Mouse (Mus musculus) heart, embryonic 13.5 days (tissue): ENCODE results near the gene Arhgef3. TPM values are rescaled to one million over a fixed set of nuclear protein-coding genes. Genes with fewer than 3 reads are reported as not detected.
A peak's percentile ranks its signal among the peaks of the same experiment; 100 is the strongest.

Source experiments
- ATAC-seq: fragments of 200-750 bp; cut with Nextera tagmentation; 2 replicates; pipeline ENCODE4 v1.8.0; 2017; ENCODE audit warnings: moderate TSS enrichment; ENCODE audit not compliant: insufficient number of reproducible peaks, low FRiP score, low TSS enrichment; ENCODE audit errors: extremely low read depth
- H3K27ac ChIP-seq: fragments of 300-500 bp; sonication (generic); replicated peaks from 2 replicates; pipeline ENCODE4 v1.5.1; 2015; ENCODE audit warnings: moderate library complexity, mild to moderate bottlenecking, inconsistent platforms
- H3K27me3 ChIP-seq: fragments of 300-500 bp; sonication (generic); replicated peaks from 2 replicates; pipeline ENCODE4 v1.6.1; 2015; ENCODE audit warnings: mild to moderate bottlenecking, inconsistent platforms
- H3K36me3 ChIP-seq: fragments of 300-500 bp; sonication (generic); 2 replicates; pipeline ENCODE4 v1.6.1; 2015; ENCODE audit warnings: mild to moderate bottlenecking, inconsistent platforms
- H3K4me1 ChIP-seq: fragments of 300-500 bp; sonication (generic); 2 replicates; pipeline ENCODE4 v1.6.1; 2015; ENCODE audit warnings: inconsistent platforms
- H3K4me2 ChIP-seq: fragments of 300-500 bp; sonication (generic); 2 replicates; pipeline ENCODE4 v1.6.1; 2015; ENCODE audit warnings: inconsistent platforms, mild to moderate bottlenecking, moderate library complexity
- H3K4me3 ChIP-seq: fragments of 300-500 bp; sonication (generic); 2 replicates; pipeline ENCODE4 v1.5.1; 2015; ENCODE audit warnings: moderate library complexity, mild to moderate bottlenecking, inconsistent platforms
- H3K9ac ChIP-seq: fragments of 300-500 bp; sonication (generic); 2 replicates; pipeline ENCODE4 v1.6.1; 2015; ENCODE audit warnings: inconsistent platforms, mild to moderate bottlenecking, moderate library complexity
- H3K9me3 ChIP-seq: fragments of 300-500 bp; sonication (generic); 2 replicates; pipeline ENCODE4 v1.6.1; 2016; ENCODE audit warnings: inconsistent platforms
- WGBS: fragments of 180-500 bp; shearing (Covaris S2); methylation state at CpG from one replicate; pipeline ENCODE4 v1.1.7; 2015; ENCODE audit warnings: mixed read lengths; 5-methylcytosine and 5-hydroxymethylcytosine counted together
- polyA plus RNA-seq: library from polyadenylated mRNA; unstranded; fragments of >200 nt; fragmentation: Nextera tagmentation; extraction: Ambion mirVana; gene quantifications from 2 replicates; pipeline ENCODE4 v1.2.1, GENCODE M21; 2015

Gene Arhgef3
- polyA plus RNA-seq, 1 experiment from 2014 or later, result 13.2 TPM

DNA sequence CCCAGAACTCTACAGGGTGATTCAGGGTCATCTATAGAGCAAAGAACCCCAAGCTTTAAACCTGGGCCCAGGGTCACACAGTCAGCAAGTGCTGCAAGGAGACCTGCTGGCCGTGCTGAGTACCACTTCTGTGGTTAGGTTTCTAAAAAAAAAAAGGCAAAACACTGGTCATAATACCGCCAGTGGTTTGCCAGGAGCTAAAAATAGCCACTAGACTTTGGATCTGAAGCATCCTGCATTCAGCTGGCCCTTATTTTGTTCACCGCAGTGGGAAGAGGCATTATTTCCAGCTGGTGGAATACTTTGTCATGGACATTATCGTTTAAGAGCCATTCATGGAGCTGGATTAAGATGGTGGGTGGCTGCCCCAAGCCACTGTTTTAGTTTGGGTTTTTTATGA lies 253.9 kb downstream of the Arhgef3 start:
- 33% methylated on average over 4 of the region's 4 CpGs for WGBS
- peaks cover 38% of the 10 kb centered on the region for H3K4me1 ChIP-seq
- H3K27ac ChIP-seq, result peak overlapping the region; percentile 74
- no peaks in the 10 kb centered on the region for H3K27me3 ChIP-seq
- ATAC-seq, result no peak
- H3K9ac ChIP-seq, result no peak overlapping the region
- H3K4me2 ChIP-seq, result no peak overlapping the region
- H3K36me3 ChIP-seq, result no peaks in the 10 kb centered on the region
- H3K9me3 ChIP-seq, result no peaks in the 10 kb centered on the region
- H3K4me3 ChIP-seq, result no peak overlapping the region

DNA sequence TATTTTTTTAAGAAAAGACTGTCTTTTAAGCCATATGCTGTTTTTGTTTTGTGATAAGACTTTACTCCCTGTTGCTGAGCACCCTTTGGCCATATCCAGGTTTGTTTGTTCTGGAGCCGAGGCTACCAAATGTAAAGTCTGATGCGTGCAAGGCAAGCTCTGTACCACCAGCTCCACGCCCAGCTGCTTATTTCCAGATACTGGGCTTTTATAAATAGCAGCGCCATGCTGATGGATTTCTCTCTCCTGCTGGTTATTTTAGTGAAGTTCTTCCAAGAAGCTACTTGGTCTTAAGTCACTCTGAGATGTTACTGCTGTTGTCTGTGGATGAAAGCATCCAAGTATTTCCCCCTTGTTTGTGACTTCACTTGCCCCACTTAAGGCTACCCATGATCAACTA lies 254.8 kb downstream of the Arhgef3 start:
- H3K4me1 ChIP-seq, result peaks cover 38% of the 10 kb centered on the region
- H3K9me3 ChIP-seq, result no peaks in the 10 kb centered on the region
- no peak overlapping the region for H3K4me2 ChIP-seq
- H3K27ac ChIP-seq, result no peak overlapping the region; the same call in 1 of the 2 replicates
- no peak for ATAC-seq
- 49% methylated on average over 4 of the region's 4 CpGs for WGBS
- no peaks in the 10 kb centered on the region for H3K27me3 ChIP-seq
- no peak overlapping the region for H3K4me3 ChIP-seq
- no peaks in the 10 kb centered on the region for H3K36me3 ChIP-seq
- no peak overlapping the region for H3K9ac ChIP-seq

DNA sequence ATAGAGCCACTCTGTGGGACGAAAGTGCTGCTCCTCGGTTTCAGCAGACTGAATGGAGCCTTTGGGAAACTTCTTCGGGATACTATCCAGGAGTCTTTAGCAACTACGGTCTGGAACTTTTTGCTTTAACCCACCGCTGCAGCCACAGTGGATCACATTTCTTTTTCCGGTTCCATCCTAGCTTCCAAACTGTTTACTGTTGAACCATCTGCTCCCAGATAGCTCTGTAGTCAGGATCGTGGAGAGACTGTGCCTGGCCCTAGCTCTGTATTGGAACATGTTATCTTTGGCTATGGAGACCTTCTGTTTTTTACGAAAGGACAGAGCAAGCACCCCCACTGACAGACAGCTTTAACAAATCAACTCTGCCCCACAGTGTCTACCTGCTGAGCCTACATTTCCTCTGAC lies 257.0 kb downstream of the Arhgef3 start:
- Histone ChIP-seq H3K27ac (no peak overlapping the region; the same call in 1 of the 2 replicates), H3K36me3 (no peaks in the 10 kb centered on the region), H3K4me1 (peaks cover 38% of the 10 kb centered on the region), H3K9ac (peak overlapping the region; percentile 12; the same call in 1 of the 2 replicates), H3K4me3 (no peak overlapping the region), H3K4me2 (no peak overlapping the region), H3K9me3 (no peaks in the 10 kb centered on the region), H3K27me3 (no peaks in the 10 kb centered on the region)
- 54% methylated on average over 8 of the region's 8 CpGs for WGBS
- ATAC-seq, result no peak

DNA sequence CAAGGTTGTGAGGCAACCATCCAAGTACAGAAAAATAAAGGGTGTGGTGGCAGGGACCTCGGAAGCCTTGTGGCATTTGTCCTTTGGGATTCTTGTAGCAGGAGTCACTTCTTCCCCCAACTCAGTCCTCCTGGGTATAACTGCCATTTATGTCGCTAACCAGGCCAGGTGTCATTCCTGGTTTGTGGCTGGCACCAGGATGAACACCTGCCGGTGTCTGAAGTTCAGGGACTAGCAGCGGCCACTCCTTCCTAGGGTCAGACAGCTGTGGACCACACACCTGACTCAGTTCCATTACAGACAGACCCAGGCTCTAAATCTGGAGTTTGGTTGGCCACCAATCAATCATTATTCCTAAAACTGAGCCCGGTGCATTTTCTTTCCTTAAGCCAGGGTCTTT lies 258.8 kb downstream of the Arhgef3 start:
- peaks cover 24% of the 10 kb centered on the region for H3K4me1 ChIP-seq
- no peak overlapping the region for H3K4me2 ChIP-seq
- no peaks in the 10 kb centered on the region for H3K9me3 ChIP-seq
- 83% methylated on average over 5 of the region's 5 CpGs for WGBS
- H3K36me3 ChIP-seq, result no peaks in the 10 kb centered on the region
- ATAC-seq, result no peak
- no peak overlapping the region for H3K27ac ChIP-seq
- no peak overlapping the region for H3K4me3 ChIP-seq
- H3K9ac ChIP-seq, result no peak overlapping the region
- no peaks in the 10 kb centered on the region for H3K27me3 ChIP-seq

DNA sequence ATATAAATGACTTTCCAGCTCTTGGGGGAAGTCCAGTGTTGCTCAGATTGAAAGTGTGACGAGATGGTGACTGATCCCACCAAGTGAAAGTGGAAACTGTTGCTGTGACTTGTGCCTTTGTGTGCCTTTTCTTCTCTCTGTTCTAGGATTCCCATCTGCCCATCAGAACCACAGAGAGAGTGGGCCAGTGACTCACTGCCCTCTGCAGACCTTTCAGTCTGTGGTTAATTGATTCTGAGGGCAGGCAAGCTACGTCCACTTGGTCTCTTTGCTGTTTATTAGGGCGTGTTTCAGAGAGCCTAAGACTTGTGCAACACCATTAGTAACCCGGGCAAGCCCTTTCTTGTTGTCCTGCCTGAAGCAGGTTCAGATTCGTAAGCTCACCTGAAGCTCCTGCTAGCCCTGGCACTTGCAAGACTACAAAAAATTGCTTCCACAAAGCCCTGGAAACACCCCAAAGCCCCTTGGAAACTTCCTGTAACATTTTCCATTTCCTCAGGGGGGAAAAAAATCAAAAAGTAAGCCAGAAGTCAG lies 261.5 kb downstream of the Arhgef3 start:
- ATAC-seq, result no peak
- Histone ChIP-seq H3K27ac (no peak overlapping the region), H3K36me3 (no peaks in the 10 kb centered on the region), H3K4me1 (peaks cover 9% of the 10 kb centered on the region), H3K9me3 (no peaks in the 10 kb centered on the region), H3K4me3 (no peak overlapping the region), H3K4me2 (no peak overlapping the region), H3K9ac (no peak overlapping the region; the same call in 1 of the 2 replicates), H3K27me3 (no peaks in the 10 kb centered on the region)
- WGBS, result 67% methylated on average over 5 of the region's 5 CpGs

DNA sequence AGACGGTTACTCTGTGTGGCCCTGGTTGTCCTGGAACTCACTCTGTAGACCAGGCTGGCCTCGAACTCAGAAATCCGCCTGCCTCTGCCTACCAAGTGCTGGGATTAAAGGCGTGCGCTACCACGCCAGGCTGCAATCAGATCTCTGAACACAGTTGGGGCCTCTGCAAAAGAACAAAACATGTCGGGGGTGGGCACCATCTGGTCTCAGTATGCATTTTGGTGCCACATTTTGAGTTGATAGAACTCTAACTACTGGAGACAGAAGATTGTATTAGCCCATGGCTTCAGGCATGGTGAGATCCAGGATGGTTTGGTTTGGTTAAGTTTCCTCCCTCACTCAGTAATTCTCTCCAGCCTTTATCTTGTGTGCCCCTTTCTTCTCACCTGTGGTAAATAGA lies 264.0 kb downstream of the Arhgef3 start:
- WGBS, result 87% methylated on average over 7 of the region's 7 CpGs
- Histone ChIP-seq H3K27me3 (no peaks in the 10 kb centered on the region), H3K27ac (no peak overlapping the region), H3K4me3 (no peak overlapping the region), H3K9me3 (no peaks in the 10 kb centered on the region), H3K36me3 (no peaks in the 10 kb centered on the region), H3K4me1 (peaks cover 4% of the 10 kb centered on the region; the same call in 1 of the 2 replicates), H3K4me2 (no peak overlapping the region), H3K9ac (no peak overlapping the region)
- ATAC-seq, result no peak

DNA sequence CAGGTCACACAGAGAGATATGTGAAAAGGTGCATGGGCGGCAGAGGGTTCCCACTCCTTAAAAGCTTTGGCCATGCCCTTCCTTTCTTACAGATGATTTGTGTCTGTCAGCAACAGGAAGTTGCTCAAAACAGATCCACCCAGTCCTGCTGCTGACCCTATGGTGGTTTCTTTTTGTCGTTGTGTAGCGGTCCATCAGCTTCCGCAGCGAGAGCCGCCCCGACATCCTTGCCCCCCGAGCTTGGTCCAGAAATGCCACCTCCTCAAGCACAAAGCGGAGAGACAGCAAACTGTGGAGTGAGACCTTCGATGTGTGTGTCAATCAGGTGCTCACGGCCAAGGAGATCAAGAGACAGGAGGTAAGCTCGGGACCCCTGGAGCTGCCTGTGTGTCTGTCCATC lies 264.7 kb downstream of the Arhgef3 start:
- H3K4me3 ChIP-seq, result no peak overlapping the region
- no peak overlapping the region for H3K9ac ChIP-seq
- H3K36me3 ChIP-seq, result peaks cover 4% of the 10 kb centered on the region
- H3K27me3 ChIP-seq, result no peaks in the 10 kb centered on the region
- no peak overlapping the region for H3K27ac ChIP-seq
- peaks cover 4% of the 10 kb centered on the region; the same call in 1 of the 2 replicates for H3K4me1 ChIP-seq
- H3K4me2 ChIP-seq, result no peak overlapping the region
- 76% methylated on average over 12 of the region's 12 CpGs for WGBS
- H3K9me3 ChIP-seq, result no peaks in the 10 kb centered on the region
- no peak for ATAC-seq

DNA sequence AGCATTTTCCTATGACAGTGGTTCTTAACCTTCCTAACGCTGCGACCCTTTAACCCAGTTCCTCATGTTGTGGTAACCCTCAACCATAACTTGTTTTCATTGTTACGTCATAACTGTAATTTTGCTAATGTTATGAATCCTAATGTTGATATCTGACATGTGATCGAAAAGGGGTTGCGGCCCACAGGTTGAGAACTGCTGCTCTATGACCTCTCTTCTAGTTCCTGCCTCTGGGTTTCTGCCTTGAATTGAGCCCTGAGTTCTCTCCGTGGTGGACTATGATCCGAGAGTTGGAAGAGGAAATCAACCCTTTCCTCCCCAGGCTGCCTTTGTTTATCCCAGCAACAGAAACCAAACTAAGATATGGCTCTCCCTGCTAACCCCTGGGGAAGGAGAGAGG lies 266.8 kb downstream of the Arhgef3 start:
- Histone ChIP-seq H3K9me3 (no peaks in the 10 kb centered on the region), H3K27me3 (no peaks in the 10 kb centered on the region), H3K9ac (no peak overlapping the region), H3K27ac (no peak overlapping the region), H3K4me3 (no peak overlapping the region), H3K36me3 (peaks cover 11% of the 10 kb centered on the region), H3K4me2 (no peak overlapping the region), H3K4me1 (no peaks in the 10 kb centered on the region)
- 76% methylated on average over 7 of the region's 7 CpGs for WGBS
- ATAC-seq, result no peak

DNA sequence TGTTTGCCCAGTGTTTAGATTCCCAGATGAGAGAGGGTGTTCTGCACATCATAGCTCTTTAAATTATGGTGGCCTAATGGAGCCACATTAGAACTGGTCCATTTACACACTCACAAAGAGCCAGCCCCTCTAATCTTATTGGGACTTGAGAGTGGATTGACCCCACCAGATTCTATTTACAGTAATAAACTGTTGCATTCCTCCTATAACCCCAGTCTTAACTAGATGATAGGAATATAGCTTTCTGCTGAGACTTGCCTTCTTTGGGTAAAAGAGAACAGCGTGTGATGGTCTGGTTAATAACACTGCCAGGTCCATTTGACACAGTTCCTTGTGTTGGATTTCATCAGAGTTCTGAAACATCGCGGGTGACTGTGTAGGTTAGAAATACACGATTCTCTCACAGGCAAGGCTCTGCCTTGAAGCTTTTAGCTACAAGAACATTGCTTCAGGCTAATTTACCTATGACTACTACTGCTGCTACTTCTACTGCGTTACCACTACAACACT lies 268.7 kb downstream of the Arhgef3 start:
- H3K9ac ChIP-seq, result no peak overlapping the region
- H3K4me1 ChIP-seq, result no peaks in the 10 kb centered on the region
- no peak overlapping the region for H3K4me2 ChIP-seq
- H3K27ac ChIP-seq, result no peak overlapping the region
- no peak for ATAC-seq
- WGBS, result 76% methylated on average over 5 of the region's 5 CpGs
- H3K27me3 ChIP-seq, result no peaks in the 10 kb centered on the region
- H3K4me3 ChIP-seq, result no peak overlapping the region
- H3K9me3 ChIP-seq, result no peaks in the 10 kb centered on the region
- peaks cover 16% of the 10 kb centered on the region for H3K36me3 ChIP-seq

DNA sequence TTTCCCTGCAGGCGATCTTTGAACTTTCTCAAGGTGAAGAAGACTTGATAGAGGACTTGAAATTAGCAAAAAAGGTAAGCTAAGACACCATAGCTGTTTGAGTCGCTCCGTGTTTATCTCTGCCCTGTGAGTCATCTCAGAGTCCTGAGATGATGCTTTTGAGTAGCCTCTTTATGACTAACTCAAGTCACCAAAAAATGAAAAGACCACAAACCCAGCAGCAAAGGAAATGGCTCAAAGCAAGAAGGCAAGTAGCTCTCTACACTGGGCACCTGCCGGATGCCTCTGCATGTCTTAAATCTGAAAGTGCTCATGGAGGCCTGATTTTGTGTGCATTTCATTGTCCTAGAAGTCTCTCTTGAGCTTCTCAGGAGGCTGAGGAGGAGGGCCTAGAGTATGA lies 269.4 kb downstream of the Arhgef3 start:
- H3K4me1 ChIP-seq, result no peaks in the 10 kb centered on the region
- no peak for ATAC-seq
- H3K4me2 ChIP-seq, result no peak overlapping the region
- no peaks in the 10 kb centered on the region for H3K9me3 ChIP-seq
- WGBS, result 84% methylated on average over 4 of the region's 4 CpGs
- peaks cover 16% of the 10 kb centered on the region for H3K36me3 ChIP-seq
- H3K9ac ChIP-seq, result no peak overlapping the region
- no peak overlapping the region for H3K4me3 ChIP-seq
- no peak overlapping the region for H3K27ac ChIP-seq
- H3K27me3 ChIP-seq, result no peaks in the 10 kb centered on the region

DNA sequence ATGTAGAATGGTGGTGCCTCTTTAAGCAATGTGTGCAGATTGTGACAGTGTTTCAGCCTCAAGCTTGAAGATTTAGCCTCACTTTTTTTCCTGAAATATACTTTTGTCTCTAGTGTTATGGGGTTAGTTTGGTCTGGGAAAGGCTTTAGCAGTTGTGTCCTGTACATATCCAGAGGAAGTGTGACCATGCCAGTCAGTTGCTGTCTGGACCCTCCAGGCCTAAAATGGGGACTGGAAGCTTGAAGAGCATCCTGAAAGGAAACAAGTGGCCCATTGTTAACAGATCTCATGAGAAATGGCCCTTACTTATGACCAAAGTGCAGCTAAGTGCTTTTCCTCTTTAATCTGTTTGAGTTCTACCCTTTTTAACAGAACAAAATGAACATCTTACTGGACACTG lies 273.9 kb downstream of the Arhgef3 start:
- Histone ChIP-seq H3K4me1 (no peaks in the 10 kb centered on the region), H3K9me3 (no peaks in the 10 kb centered on the region), H3K9ac (no peak overlapping the region), H3K27ac (no peak overlapping the region), H3K4me3 (no peak overlapping the region), H3K27me3 (no peaks in the 10 kb centered on the region), H3K36me3 (peaks cover 20% of the 10 kb centered on the region), H3K4me2 (no peak overlapping the region)
- no peak for ATAC-seq

DNA sequence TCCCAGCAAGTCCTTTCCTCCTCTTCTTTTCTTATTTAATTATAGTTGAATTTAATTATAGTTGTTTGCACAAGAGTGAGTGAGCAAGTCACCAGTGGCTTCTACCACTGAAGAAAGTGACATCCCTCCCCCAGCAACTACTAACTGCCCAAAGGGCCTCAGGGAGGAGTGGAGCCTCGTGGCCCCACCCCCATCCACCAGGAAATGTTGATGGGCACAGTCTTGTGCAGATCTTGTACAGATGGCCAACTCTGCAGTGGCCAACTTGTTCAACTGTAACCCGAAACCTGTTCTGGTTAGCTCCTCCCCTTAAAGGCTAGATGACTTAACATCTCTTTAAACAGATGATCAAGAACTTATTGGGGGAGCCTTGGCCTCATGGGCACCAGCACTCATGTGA lies 275.0 kb downstream of the Arhgef3 start:
- Histone ChIP-seq H3K9ac (no peak overlapping the region), H3K9me3 (no peaks in the 10 kb centered on the region), H3K4me3 (no peak overlapping the region), H3K36me3 (peaks cover 19% of the 10 kb centered on the region), H3K27ac (no peak overlapping the region), H3K4me1 (no peaks in the 10 kb centered on the region), H3K4me2 (no peak overlapping the region), H3K27me3 (no peaks in the 10 kb centered on the region)
- 69% methylated on average over 2 of the region's 2 CpGs for WGBS
- ATAC-seq, result no peak
